Mouse (Mus musculus) embryonic facial prominence, embryonic 14.5 days (tissue): ENCODE data around the gene Arhgef3. TPM values are rescaled to one million over a fixed set of nuclear protein-coding genes. Genes with fewer than 3 reads are reported as not detected.

Experiments used
- ATAC-seq: fragments of 200-750 bp; cut with Nextera tagmentation; 2 replicates; pipeline ENCODE4 v1.8.0; 2017; ENCODE audit warnings: low read depth, moderate number of reproducible peaks, moderate TSS enrichment
- DNase-seq: peaks from one replicate; pipeline ENCODE4 v3.0.0-alpha.2; 2015; ENCODE audit warnings: low spot score
- H3K27ac ChIP-seq: fragments of 300-500 bp; sonication (generic); replicated peaks from 2 replicates; pipeline ENCODE4 v1.5.1; 2014; ENCODE audit warnings: low read depth, mild to moderate bottlenecking, low read length, moderate library complexity
- H3K27me3 ChIP-seq: fragments of 300-500 bp; sonication (generic); replicated peaks from 2 replicates; pipeline ENCODE4 v1.6.1; 2014; ENCODE audit warnings: low read length; ENCODE audit not compliant: control insufficient read depth, insufficient read depth
- H3K36me3 ChIP-seq: fragments of 300-500 bp; sonication (generic); 2 replicates; pipeline ENCODE4 v1.6.1; 2014; ENCODE audit warnings: low read length, mixed read lengths; ENCODE audit not compliant: control insufficient read depth, insufficient read depth
- H3K4me1 ChIP-seq: fragments of 300-500 bp; sonication (generic); 2 replicates; pipeline ENCODE4 v1.6.1; 2014; ENCODE audit warnings: antibody characterized with exemption, low read length; ENCODE audit not compliant: control insufficient read depth, insufficient read depth
- H3K4me2 ChIP-seq: fragments of 300-500 bp; sonication (generic); 2 replicates; pipeline ENCODE4 v1.6.1; 2014; ENCODE audit warnings: low read depth, mild to moderate bottlenecking, low read length, moderate library complexity, mixed read lengths
- H3K4me3 ChIP-seq: fragments of 300-500 bp; sonication (generic); 2 replicates; pipeline ENCODE4 v1.5.1; 2014; ENCODE audit warnings: low read depth, mild to moderate bottlenecking, low read length
- H3K9ac ChIP-seq: fragments of 300-500 bp; sonication (generic); 2 replicates; pipeline ENCODE4 v1.6.1; 2014; ENCODE audit warnings: low read depth, mild to moderate bottlenecking, low read length, moderate library complexity, mixed read lengths
- H3K9me3 ChIP-seq: fragments of 300-500 bp; sonication (generic); 2 replicates; pipeline ENCODE4 v1.6.1; 2016; ENCODE audit warnings: low read length; ENCODE audit not compliant: control insufficient read depth
- WGBS: fragments of 180-500 bp; shearing (Covaris S2); extraction: QIAGEN DNeasy Blood & Tissue Kit; methylation state at CpG from one replicate; pipeline ENCODE4 v1.1.7; 2014; 5-methylcytosine and 5-hydroxymethylcytosine counted together
- polyA plus RNA-seq: library from polyadenylated mRNA; unstranded; fragments of >200 nt; fragmentation: Nextera tagmentation; extraction: Ambion mirVana; gene quantifications from 2 replicates; pipeline ENCODE4 v1.2.1, GENCODE M21; 2014

Arhgef3 gene
- polyA plus RNA-seq, 1 experiment from 2014 or later = 15.3 TPM

DNA sequence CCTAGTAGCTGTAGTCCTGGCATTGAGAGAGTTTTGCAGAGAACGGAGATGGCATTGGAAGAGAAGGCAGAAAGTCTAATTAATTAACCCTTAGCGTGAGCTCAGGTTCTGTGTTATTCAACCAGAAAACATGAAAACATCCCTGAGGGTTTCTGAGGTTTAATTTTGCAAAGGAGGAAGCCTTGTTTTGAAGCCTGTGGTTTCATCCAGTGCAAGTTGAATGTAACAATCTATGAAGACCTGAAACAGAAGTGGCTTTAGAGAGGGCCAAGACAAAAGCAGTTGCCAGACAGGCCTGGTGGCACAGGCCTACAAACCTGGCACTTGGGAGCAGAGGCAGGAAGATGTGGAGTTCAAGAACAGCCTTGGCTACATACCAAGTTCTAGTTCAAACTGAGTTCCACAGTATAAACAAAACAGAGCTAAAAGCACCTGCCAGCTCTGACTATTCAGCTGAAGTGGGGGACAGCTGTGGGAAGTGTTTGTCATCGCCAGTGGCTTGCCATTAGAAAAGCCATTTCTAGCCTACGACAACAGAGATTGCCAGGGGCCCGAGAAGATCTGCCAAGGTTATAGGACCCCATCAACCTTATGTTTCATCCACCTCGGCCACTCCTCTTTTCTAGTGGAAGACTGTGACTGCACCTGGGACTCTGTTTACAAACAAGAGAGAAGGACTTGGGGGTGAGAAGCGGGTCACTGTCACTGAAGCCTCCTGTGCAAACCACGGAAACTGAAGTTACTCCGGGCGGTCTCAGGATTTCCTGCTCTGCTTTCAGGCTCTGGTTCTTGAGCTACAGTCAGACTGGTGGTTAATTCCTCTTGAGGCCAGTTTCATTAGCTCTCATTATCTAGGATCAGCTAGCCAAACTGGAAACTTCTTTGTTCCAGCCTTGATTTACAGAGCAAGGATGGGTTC, 287.9 kb downstream of the Arhgef3 start:
- peak; percentile 49 for DNase-seq
- ATAC-seq = no peak
- Histone ChIP-seq H3K36me3 (0 out of 2 replicates have a peak, but pooled peaks cover 9% of the 10 kb centered on the region), H3K4me1 (no peaks in the 10 kb centered on the region), H3K9ac (no peak overlapping the region), H3K4me3 (no peak overlapping the region), H3K4me2 (no peak overlapping the region), H3K27me3 (no peaks in the 10 kb centered on the region), H3K9me3 (no peaks in the 10 kb centered on the region), H3K27ac (no peak overlapping the region)
- 66% methylated on average over 10 of the region's 10 CpGs for WGBS

DNA sequence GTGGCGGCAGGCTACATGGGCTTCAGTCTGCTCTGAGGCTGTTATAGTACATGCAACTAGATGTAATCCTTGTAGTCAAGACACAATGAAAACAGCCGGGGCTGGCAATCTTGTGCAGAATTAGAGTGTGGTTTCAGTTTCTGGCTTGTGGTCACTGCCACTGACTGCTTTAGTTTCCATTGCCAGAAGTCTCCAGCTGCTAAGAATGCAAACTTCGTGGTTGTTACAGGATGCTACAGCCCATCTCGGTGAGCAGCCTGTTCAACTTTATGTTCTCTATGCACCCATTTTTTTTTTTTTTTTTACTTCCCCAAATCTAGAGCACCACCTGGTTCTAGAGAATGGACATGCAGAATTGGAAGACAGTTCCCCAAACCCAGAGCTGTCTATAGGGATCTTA, 290.8 kb downstream of the Arhgef3 start:
- 50% methylated on average over 4 of the region's 4 CpGs for WGBS
- Histone ChIP-seq H3K9ac (no peak overlapping the region), H3K27ac (no peak overlapping the region), H3K4me3 (no peak overlapping the region), H3K4me1 (no peaks in the 10 kb centered on the region), H3K36me3 (0 out of 2 replicates have a peak, but pooled peaks cover 2% of the 10 kb centered on the region), H3K9me3 (peaks cover 5% of the 10 kb centered on the region; the same call in 1 of the 2 replicates), H3K4me2 (no peak overlapping the region), H3K27me3 (no peaks in the 10 kb centered on the region)
- ATAC-seq (no peak), DNase-seq (peak; percentile 81)

DNA sequence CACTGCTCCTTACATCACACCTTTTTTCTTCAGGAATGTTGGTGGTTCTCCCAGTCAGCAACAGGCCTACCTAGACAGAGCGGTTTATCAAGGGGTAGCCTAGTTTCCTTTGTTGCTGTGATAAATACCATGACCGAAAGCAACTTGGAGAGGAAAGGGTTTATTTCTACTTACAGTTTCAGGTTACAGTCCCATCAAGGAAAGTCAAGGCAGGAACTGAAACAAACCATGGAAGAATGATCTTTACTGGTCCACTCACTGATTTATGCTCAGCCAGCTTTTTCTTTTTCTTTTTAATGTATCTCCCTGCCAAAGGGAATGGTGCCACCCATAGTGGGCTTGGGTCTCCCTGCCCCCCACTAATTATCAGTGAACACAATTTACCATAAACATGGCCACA, 291.2 kb downstream of the Arhgef3 start:
- H3K4me3 ChIP-seq = no peak overlapping the region
- no peak overlapping the region for H3K4me2 ChIP-seq
- H3K27me3 ChIP-seq = no peaks in the 10 kb centered on the region
- no peak overlapping the region for H3K27ac ChIP-seq
- no peaks in the 10 kb centered on the region for H3K4me1 ChIP-seq
- no peak for ATAC-seq
- no peaks in the 10 kb centered on the region for H3K36me3 ChIP-seq
- no peak for DNase-seq
- 95% methylated on average over 2 of the region's 2 CpGs for WGBS
- H3K9ac ChIP-seq = no peak overlapping the region
- peaks cover 5% of the 10 kb centered on the region; the same call in 1 of the 2 replicates for H3K9me3 ChIP-seq

DNA sequence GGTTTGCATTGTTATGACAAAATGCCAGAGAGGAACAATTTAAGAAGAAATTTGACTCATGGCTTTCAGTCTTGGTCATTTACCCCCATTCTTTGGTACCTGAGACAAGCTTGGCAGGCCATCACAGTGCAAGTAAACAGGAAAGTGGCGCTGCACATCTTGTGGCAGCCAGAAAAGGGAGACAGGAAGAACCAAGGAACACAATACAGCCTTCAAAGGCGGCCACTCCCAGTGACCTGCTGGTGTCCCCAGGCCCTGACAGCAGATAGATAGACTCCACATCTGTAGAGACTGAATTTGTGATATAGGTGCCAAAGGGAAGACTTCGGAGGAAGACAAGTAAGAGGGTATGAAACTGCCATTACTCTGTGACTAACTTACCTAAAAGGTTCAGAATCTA, 293.5 kb downstream of the Arhgef3 start:
- DNase-seq (no peak), ATAC-seq (no peak)
- Histone ChIP-seq H3K27me3 (no peaks in the 10 kb centered on the region), H3K4me1 (no peaks in the 10 kb centered on the region), H3K4me3 (no peak overlapping the region), H3K36me3 (no peaks in the 10 kb centered on the region), H3K27ac (no peak overlapping the region), H3K9ac (no peak overlapping the region), H3K9me3 (peaks cover 5% of the 10 kb centered on the region; the same call in 1 of the 2 replicates), H3K4me2 (no peak overlapping the region)
- WGBS = 85% methylated on average over 3 of the region's 3 CpGs

DNA sequence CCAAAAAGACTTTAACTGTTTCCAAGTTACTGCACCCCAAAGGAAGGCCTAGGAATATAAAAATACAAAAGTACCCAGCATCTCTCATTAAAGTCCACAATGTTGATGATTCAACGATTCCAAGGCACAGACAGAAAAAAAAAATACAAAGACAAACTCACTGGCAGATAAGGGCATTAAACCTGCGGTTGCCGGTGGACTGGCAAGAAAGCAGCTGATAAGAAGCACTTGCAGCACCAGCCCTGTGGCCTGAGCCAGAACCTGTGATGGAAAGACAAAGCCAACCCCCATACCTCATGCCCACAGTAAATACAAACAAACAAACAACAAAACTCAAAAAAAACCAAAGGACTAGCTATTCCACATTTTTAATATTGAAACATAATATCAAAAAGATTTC, 295.0 kb downstream of the Arhgef3 start:
- DNase-seq = no peak
- H3K4me1 ChIP-seq = no peaks in the 10 kb centered on the region
- H3K9me3 ChIP-seq = peaks cover 5% of the 10 kb centered on the region; the same call in 1 of the 2 replicates
- ATAC-seq = no peak
- no peak overlapping the region for H3K4me2 ChIP-seq
- no peak overlapping the region for H3K27ac ChIP-seq
- 93% methylated on average over 3 of the region's 3 CpGs for WGBS
- H3K27me3 ChIP-seq = no peaks in the 10 kb centered on the region
- H3K4me3 ChIP-seq = no peak overlapping the region
- no peaks in the 10 kb centered on the region for H3K36me3 ChIP-seq
- no peak overlapping the region for H3K9ac ChIP-seq

DNA sequence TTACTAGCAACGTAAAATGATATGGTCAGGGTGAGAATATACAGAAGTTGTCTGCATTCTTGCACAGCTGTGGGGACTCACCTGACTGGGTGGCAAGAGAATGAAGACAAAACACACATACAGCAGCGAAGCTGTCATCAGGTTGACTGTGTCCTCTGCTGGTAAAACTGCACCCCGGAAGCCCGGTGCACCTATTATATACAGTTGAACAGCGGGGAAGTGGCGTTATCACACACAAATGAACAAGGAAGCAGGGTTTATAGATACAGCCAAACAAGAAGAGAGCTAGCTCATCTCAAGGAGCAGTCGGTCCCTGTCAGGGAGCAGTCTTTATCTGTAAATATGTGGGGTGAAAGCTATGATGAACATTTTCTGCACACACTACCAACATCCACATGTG, 296.8 kb downstream of the Arhgef3 start:
- Histone ChIP-seq H3K4me2 (no peak overlapping the region), H3K36me3 (no peaks in the 10 kb centered on the region), H3K9ac (no peak overlapping the region), H3K27ac (no peak overlapping the region), H3K27me3 (no peaks in the 10 kb centered on the region), H3K4me3 (no peak overlapping the region), H3K9me3 (peaks cover 5% of the 10 kb centered on the region; the same call in 1 of the 2 replicates), H3K4me1 (no peaks in the 10 kb centered on the region)
- ATAC-seq (no peak), DNase-seq (no peak)
- WGBS = 75% methylated on average over 7 of the region's 7 CpGs

DNA sequence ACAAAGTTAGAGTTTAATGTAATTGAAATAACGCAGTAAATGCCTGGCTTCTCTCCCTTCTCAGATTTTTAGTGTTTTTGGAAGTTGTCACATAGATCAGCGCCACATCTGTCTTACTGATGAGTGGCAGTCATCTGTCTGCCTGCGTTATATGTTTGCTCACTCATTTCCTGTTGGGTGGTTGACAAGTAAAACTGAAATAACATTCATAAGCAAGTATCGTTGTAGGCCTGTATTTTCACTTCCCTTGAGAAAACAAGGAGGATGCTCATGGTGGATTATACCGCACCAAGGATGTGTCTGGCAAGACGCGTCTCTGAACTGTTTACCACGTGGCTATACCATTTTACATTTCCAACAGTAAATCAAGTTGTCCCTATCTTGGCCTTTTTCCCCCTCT, 298.0 kb downstream of the Arhgef3 start:
- H3K27me3 ChIP-seq = no peaks in the 10 kb centered on the region
- 67% methylated on average over 8 of the region's 8 CpGs for WGBS
- H3K4me3 ChIP-seq = no peak overlapping the region
- H3K4me2 ChIP-seq = no peak overlapping the region
- no peaks in the 10 kb centered on the region for H3K4me1 ChIP-seq
- ATAC-seq (no peak), DNase-seq (no peak)
- H3K9ac ChIP-seq = no peak overlapping the region
- H3K9me3 ChIP-seq = peaks cover 5% of the 10 kb centered on the region; the same call in 1 of the 2 replicates
- no peaks in the 10 kb centered on the region for H3K36me3 ChIP-seq
- H3K27ac ChIP-seq = no peak overlapping the region

DNA sequence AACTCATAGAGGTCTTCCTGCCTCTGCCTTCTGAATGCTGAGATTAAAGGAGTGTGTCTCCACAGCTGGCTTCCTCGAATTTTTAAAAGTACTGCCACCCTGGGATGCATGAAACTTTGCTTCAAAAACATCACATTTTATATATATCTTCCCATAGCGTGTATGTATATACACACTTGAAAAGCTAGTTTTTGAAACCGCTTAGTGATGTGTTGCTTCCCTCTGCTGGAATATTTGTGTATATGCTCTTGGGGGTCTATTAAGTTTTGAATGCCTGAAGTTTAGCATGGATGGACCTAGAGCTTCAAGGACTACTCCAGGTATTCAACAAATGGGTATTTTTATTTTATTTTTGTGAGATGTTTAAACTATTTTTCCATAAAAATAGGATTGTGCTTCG, 299.3 kb downstream of the Arhgef3 start:
- no peaks in the 10 kb centered on the region for H3K27me3 ChIP-seq
- peak; percentile 62 for DNase-seq

More for the DNA sequence above, 299.3 kb downstream of the Arhgef3 start:
- peaks cover 10% of the 10 kb centered on the region; the same call in 1 of the 2 replicates for H3K9me3 ChIP-seq
- no peaks in the 10 kb centered on the region for H3K36me3 ChIP-seq
- no peak overlapping the region for H3K4me2 ChIP-seq
- H3K9ac ChIP-seq = no peak overlapping the region
- H3K4me1 ChIP-seq = no peaks in the 10 kb centered on the region
- no peak overlapping the region for H3K4me3 ChIP-seq
- no peak overlapping the region for H3K27ac ChIP-seq
- peak; percentile 33; the same call in 1 of the 2 replicates for ATAC-seq
- 43% methylated on average over 4 of the region's 4 CpGs for WGBS
